Mouse (Mus musculus) adrenal gland, postnatal 10 days (tissue): Measurements from ENCODE around the gene Olfr1415. TPM values are rescaled to one million over a fixed set of nuclear protein-coding genes. Genes with fewer than 3 reads are reported as not detected.

Experiments
- microRNA-seq: library from miRNA; unstranded; fragments of <30 nt; microRNA quantifications from one replicate; pipeline ENCODE4 v1.2.0, GENCODE M21; 2021
- total RNA-seq, 2 experiments: library from RNA; stranded (reverse); gene quantifications; 2 replicates each; pipeline ENCODE4 v1.2.3; 2021

Olfr1415 gene
- total RNA-seq, 2 experiments from 2014 or later = not detected

Small RNA genes within 50 kb of the gene (microRNA-seq; reads per million reads assigned to microRNA genes)
- 2.8 reads per million for gene Mir6900

Other genes with a start within 250 kb of the Olfr1415 start
- gene Ndufa10, start 22.2 kb downstream of the Olfr1415 start, total RNA-seq = 100 to 1,000 TPM; 653 to 741 TPM
- not detected for gene Olfr1416, start 11.0 kb downstream of the Olfr1415 start, total RNA-seq
- gene Olfr1414, start 22.6 kb upstream of the Olfr1415 start, total RNA-seq = under 1 TPM in 1 of 2 experiments, not detected in 1; 0.09 TPM
- gene Olfr1413, start 75.2 kb upstream of the Olfr1415 start, total RNA-seq = not detected
- not detected for gene Olfr1412, start 89.7 kb upstream of the Olfr1415 start, total RNA-seq
- not detected for gene Olfr1411, start 98.3 kb upstream of the Olfr1415 start, total RNA-seq
- gene Olfr1410, start 109.7 kb upstream of the Olfr1415 start, total RNA-seq = not detected
- gene Olfr12, start 121.7 kb upstream of the Olfr1415 start, total RNA-seq = not detected
- 100 to 1,000 TPM; 259 to 260 TPM for gene Cops9, start 145.9 kb upstream of the Olfr1415 start, total RNA-seq
- gene Otos, start 152.7 kb upstream of the Olfr1415 start, total RNA-seq = not detected